Mouse (Mus musculus) NIH3T3 (cell line): ENCODE measurements at regions not wholly inside any gene's neighbourhood (a gene's known extent, or its start where the extent isn't known, plus 50 kb on each side); places are given as distances from the start of the nearest gene placed in this dataset.
A peak's percentile ranks its signal among the peaks of the same experiment; 100 is the strongest.

ENCODE experiments used
- DNase-seq: peaks from one replicate; pipeline ENCODE4 v3.0.0-alpha.2; 2012; ENCODE audit warnings: low read depth

- peak; percentile 58 for DNase-seq
Measured at GRCm38 (mm10) chr1:145620561-145620960, 845.3 kb upstream of the Rgs18 start.

GRCm38 (mm10) chr1:145614326-145614725, 839.1 kb upstream of the Rgs18 start:
- DNase-seq: peak; percentile 10

GRCm38 (mm10) chr1:145596983-145597382, 821.7 kb upstream of the Rgs18 start:
- DNase-seq: no peak

GRCm38 (mm10) chr1:145579460-145579859, 804.2 kb upstream of the Rgs18 start:
- DNase-seq: no peak

GRCm38 (mm10) chr1:145570012-145570411, 794.8 kb upstream of the Rgs18 start:
- no peak for DNase-seq

GRCm38 (mm10) chr1:145561347-145561746, 786.1 kb upstream of the Rgs18 start:
- DNase-seq: no peak
